Mouse (Mus musculus): ENCODE results near the gene N4bp3.
"Not testable (repeated sequence)": the region's sequence is repeated elsewhere in the genome, so short reads cannot be mapped to it uniquely, and the experiment has no call there.

Gene N4bp3

GRCm38 (mm10) chr11:51629651-51630314 is 20.9 kb downstream of the N4bp3 start:
- no peak for DNase-seq (ENCODE audit: low spot score)

- DNase-seq (ENCODE audit: low spot score) = no peak
Observed at GRCm38 (mm10) chr11:51627907-51628306, 22.7 kb downstream of the N4bp3 start.

GRCm38 (mm10) chr11:51627425-51627824 is 23.2 kb downstream of the N4bp3 start:
- no peak for DNase-seq (ENCODE audit: low spot score)

- no peak for DNase-seq (ENCODE audit: low spot score)
Observed at GRCm38 (mm10) chr11:51625187-51625820, 25.3 kb downstream of the N4bp3 start.

- DNase-seq (ENCODE audit: low spot score) = no peak
Observed at GRCm38 (mm10) chr11:51622971-51623491, 27.6 kb downstream of the N4bp3 start.

DNA sequence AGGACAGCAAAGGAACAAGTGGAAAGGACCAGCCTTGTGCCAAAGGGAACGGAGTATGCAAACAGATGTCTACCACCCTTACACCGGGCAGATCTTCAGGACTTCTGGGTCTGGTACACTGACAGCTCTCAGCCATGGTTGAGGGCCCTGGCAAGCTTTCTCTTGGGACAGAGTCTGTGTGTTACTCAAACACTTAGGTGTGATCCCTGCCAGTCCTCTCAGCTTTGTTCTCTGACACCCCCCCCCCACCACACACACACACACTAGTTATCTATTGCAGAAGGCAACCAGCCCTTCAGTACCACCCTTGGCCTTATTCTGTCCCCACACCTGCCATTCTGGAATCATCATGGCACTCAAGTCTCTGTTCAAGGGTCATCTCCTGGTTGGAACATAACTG is 28.9 kb downstream of the N4bp3 start:
- DNase-seq (ENCODE audit: low spot score) = no peak

GRCm38 (mm10) chr11:51620084-51620483 is 30.6 kb downstream of the N4bp3 start:
- DNase-seq (ENCODE audit: low spot score) = no peak

DNA sequence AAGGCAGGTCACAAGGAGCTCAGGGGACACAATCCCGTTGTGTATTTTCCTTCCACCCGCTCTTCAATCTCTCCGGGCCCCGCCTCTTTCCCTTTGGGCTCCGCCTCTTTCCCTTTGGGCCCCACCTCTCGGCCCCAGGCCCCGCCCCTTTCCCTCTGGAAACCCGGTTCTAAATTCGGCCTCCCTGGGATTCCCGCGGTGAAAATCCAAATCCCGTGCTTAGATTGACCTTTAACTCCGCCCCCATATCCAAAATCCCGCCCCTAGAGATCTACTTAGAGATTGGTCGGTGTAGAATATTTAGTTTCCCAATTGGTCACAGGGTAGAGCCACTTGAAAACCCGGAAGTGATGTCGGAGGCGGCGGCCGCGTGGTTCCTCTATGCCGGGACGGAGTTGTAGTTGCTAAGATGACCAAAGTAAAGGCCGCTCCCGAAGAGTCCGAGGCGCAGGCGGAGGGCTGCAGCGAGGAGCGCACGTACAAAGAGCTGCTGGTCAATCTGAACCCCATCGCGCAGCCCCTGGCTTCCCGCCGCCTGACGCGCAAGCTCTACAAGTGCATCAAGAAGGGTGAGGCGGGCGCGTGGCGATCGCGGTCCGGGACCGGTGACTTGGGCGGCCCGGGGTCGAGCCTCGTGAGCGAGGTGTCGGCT is 31.1 kb downstream of the N4bp3 start, which contains the start of gene Nhp2:
Nhp2 (plus strand) TSS at position 327 of the 652 bp plus-strand sequence.
- peak; percentile 98 for DNase-seq (ENCODE audit: low spot score)

GRCm38 (mm10) chr11:51618894-51619408 is 31.7 kb downstream of the N4bp3 start:
- no peak for DNase-seq (ENCODE audit: low spot score)

GRCm38 (mm10) chr11:51617693-51618092 is 32.9 kb downstream of the N4bp3 start:
- DNase-seq (ENCODE audit: low spot score) = peak; percentile 85

- not testable (repeated sequence) for DNase-seq (ENCODE audit: low spot score)
Observed at GRCm38 (mm10) chr11:51616113-51616512, 34.5 kb downstream of the N4bp3 start.

GRCm38 (mm10) chr11:51615601-51616000 is 35.0 kb downstream of the N4bp3 start:
- DNase-seq (ENCODE audit: low spot score) = peak; percentile 85

DNA sequence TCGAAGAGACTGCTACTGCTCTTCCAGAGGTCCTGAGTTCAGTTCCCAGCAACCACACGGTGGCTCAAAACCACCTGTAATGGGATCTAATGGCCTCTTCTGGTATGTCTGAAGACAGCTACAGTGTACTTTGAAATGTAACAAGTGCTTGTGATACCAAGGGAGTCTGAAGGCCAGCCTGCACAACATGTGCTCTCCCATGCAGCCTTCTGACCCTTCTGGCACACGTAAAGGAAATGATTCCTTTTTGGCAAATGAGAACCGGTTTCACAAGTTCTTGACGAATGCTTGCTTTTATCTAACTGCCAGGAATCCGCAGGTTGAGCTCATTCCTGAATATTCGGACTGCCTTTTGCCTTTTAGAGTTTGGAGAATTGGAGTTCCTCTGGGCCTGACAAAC is 35.5 kb downstream of the N4bp3 start:
- DNase-seq (ENCODE audit: low spot score) = peak; percentile 68

DNA sequence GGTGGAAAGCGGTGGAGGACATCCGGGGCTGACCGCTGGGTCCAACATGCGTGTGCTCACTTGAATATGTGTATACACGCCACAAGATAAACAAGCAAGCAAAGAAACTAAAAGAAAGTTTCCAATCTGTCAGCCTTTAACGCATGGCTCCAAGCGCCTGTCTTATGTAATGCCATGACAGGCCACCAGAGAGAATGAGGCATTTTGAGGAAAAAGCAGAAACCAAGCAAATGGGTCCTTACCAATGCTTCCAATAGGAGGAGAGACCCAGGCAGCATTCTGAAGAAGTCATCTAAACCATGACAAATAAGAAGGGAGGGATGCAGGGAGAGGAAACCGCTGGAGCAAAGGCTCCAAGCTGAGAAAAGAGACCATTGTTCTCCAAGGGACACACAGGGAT is 36.4 kb downstream of the N4bp3 start:
- DNase-seq (ENCODE audit: low spot score) = no peak

DNA sequence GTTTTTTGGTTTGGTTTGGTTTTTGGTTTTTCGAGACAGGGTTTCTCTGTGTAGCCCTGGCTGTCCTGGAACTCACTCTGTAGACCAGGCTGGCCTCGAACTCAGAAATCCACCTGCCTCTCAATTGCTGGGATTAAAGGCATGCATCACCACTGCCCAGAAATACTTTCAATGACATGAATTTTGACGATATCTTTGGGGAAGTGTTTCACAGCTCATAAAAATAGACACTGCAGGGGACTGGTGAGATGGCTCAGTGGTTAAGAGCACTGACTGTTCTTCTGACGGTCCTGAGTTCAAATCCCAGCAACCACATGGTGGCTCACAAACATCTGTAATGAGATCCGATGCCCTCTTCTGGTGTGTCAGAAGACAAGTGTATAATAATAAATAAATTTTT is 40.7 kb downstream of the N4bp3 start:
- not testable (repeated sequence) for DNase-seq (ENCODE audit: low spot score)

DNA sequence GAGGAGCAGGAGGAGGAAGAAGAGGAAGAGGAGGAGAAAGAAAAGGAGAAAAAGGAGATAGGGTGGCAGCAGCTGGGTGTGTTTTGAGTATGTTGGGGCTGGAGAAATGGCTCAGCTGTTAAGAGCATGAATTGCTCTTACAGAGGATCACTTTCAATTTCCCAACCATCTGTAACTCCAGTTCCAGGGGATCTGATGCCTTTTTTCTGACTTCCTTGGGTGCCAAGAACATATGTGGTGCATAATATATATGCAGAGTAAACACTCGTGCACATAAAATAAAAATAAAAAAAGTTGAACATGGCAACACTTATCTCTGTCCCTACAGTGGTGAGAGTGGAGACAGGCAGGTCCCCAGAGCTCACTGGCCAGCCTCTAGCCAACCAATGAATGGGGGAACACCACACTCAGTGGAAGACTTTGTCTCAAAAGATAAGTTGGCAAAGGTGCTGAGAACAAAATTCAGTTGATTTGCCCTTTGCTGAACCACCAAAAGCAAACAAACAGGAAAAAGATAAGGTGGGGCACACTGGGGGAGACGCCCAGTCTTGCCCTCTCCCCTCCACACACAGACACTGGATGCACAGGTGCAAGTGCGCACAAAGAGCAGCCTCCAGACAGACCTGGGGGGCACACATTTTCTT is 41.3 kb downstream of the N4bp3 start:
- no peak for DNase-seq (ENCODE audit: low spot score)

- DNase-seq (ENCODE audit: low spot score) = no peak
Observed at GRCm38 (mm10) chr11:51607096-51607738, 43.4 kb downstream of the N4bp3 start.

DNA sequence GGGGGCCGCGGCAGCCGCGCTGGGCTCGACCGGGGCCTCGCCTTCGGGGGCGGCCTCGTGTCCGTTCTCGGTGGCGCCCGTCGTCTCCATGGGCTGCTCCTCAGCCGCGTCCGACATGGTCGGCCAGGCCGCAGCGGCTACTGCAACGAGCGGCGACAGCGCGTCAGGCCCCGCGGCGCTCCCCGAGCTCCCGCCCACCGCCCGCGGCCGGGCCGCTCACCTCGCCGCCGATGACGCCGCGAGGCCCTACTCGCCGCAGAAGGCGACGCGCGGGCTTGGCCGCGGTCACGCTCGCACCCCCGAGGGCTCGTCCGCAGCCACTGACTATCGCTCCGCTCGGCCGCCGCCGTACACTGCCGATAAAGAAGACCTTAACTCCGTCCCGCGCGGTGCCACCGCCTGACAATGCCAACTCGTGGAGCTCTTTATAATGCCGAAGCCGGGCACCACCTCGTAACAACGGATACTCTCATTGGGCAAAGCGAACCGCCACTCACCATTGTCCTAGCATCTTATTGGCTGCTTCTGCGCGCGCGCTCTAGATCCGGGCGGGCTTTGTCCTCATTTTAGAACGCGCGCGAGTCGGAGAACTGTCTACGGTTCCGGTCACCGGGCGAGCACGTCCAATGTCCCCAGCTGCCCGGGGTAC is 44.1 kb downstream of the N4bp3 start, which contains the start of gene Hnrnpab:
Hnrnpab (minus strand) TSS at position 401 of the 649 bp plus-strand sequence.
- DNase-seq (ENCODE audit: low spot score) = peak; percentile 98

- peak; percentile 94 for DNase-seq (ENCODE audit: low spot score)
Observed at GRCm38 (mm10) chr11:51605602-51606446, 44.8 kb downstream of the N4bp3 start.

GRCm38 (mm10) chr11:51602253-51602652 is 48.4 kb downstream of the N4bp3 start:
- no peak for DNase-seq (ENCODE audit: low spot score)
